Mouse (Mus musculus) cerebellum, adult 18-20 months (tissue): ENCODE data around the gene Josd1.

Experiments
- DNase-seq, 2 experiments: peaks; one replicate each; pipeline ENCODE4 v3.0.0; 2021

The Josd1 gene

GRCm38 (mm10) chr15:79657837-79658530 is 29.7 kb downstream of the Josd1 start:
- peak; percentile 90 to 92 for DNase-seq

DNA sequence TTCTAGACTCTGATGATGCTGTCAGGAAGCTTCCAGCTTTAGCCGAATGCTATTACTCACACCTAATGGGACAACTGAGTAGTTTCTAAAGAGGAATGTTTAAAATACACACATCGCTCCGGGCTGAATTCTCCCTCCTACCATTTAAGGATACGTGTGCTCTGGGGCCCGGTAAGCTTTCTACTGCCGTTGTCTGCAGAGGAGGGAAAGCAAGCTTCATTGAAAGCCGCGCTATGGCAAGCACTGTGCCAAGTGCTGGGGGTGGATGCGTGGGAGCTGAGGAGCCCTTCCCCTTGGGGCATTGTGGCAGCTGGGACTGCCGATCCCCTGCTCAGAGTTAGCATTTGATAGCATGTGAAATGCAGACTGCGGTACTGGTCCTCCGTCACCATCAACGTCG is 31.3 kb downstream of the Josd1 start:
- DNase-seq: no peak

GRCm38 (mm10) chr15:79651481-79651880 is 36.2 kb downstream of the Josd1 start:
- no peak for DNase-seq

DNA sequence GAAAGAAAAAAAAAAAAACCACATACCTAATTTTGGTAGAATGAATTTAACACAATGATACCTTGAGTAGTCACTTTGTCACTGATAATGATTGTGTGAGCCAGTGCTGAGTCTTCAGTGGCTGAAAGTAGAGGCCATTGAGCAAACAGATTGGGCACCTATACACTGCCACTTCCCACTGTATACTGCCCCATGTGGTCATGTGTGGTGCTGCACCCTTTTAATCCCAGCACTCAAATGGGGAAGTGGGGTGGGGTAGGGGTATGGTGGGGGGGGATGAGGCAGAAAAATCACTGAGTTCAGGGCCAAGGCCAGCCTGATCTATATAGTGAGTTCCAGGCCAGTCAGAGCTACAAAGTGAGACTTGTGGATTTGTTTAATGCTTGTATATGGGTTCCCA is 37.1 kb downstream of the Josd1 start:
- DNase-seq: no peak

DNA sequence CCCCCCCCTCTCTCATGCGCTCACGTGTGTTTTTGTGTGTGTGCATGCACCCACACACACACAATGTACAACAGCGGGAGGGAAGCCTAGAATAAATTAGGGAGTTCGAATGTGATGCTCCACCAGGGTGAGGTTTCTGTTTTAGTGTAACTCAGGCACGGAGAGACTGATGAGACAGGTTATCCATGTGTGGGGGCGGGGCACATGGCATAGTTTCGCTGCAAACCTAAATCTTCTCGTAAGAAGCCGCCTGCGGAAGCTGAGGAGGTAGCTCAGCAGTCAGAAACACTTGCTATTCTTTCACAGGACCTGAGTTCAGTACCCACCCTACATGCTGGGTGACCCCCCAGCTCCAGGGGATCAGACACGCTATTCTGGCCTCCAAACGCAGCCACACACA is 39.6 kb downstream of the Josd1 start:
- no peak for DNase-seq

DNA sequence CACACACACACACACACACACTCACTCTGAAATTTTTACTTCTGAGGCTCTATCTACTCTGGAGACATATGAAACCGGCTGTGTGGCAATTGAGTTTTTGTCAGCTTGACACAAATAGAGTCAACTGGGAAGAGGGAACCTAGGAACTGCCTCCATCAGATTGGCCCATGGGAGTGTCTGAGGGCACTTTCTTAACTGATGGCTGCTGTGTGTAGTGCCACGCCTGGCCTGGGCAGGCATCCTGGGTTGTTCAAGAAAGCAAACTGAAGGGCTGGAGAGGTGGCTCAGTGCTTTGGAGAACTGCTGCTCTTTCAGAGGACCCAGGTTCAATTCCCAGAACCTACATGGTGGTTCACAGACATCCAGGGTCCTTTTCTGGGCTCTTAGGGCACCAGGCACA is 42.2 kb downstream of the Josd1 start:
- no peak for DNase-seq

DNA sequence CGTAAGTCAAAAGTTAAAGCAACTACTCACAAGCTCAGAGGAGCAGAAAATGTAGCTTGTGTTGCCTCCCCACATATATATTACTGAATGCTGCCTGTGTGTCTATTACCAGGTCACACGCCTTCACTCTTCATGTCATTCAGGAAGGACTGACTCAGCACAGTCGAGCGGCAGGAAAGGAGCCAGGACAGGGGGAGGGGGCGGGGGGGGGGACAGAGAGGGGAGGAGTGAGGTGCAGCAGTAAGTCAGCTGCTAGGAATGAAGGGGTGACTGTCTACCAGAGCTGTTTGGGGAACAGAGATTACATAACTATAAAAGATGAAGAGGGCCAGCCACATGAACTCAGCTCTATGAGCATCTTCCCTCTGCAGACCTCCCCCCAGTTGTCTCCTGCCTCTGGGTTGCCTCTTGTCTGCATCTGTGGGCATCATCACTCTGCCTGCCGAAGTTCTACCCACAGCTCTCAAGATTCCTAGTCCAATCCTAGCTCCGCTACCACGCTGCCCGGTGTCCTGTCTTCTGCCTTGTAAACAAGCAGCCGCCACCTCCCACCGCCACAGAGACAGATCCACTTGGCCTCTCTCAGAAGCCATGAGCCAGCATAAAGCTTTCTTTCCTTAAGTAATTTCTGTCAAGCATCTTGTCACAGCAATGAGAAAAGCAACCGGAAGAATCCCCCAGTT is 46.4 kb downstream of the Josd1 start:
- DNase-seq: no peak

DNA sequence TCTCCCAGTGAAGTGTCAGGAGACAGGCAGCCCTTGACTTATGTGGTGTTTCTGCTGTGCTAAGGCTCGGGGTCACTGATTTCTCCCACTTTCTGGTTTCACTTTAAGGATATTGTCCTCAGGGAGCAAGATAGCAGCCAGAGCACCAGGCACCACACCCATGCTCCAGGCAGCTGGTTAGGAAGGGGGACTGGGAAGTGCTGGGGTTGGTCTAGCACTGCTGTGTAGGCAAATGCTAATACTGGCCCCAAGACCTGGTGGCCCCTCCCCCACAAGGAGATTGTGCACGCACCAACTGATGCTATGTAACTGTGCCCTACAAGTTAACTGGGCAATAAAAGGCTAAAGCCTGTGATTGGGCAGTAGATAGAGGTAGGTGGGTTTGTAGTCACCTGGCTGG is 57.2 kb downstream of the Josd1 start:
- DNase-seq: no peak
